Mouse (Mus musculus): ENCODE measurements around the gene Hhat.

Hhat gene

GRCm38 (mm10) chr1:192497505-192497904, 273.5 kb downstream of the Hhat start:
- no peak for DNase-seq (ENCODE audit: low read depth, low spot score)

- no peak for DNase-seq (ENCODE audit: low read depth, low spot score)
These were observed 280.9 kb downstream of the Hhat start for GRCm38 (mm10) chr1:192489908-192490825.

- DNase-seq (ENCODE audit: low read depth, low spot score): no peak
These were observed 283.5 kb downstream of the Hhat start for GRCm38 (mm10) chr1:192487571-192487970.

- no peak for DNase-seq (ENCODE audit: low read depth, low spot score)
These were observed 286.0 kb downstream of the Hhat start for GRCm38 (mm10) chr1:192485030-192485429.

- no peak for DNase-seq (ENCODE audit: low read depth, low spot score)
These were observed 289.6 kb downstream of the Hhat start for GRCm38 (mm10) chr1:192481446-192481845.

DNA sequence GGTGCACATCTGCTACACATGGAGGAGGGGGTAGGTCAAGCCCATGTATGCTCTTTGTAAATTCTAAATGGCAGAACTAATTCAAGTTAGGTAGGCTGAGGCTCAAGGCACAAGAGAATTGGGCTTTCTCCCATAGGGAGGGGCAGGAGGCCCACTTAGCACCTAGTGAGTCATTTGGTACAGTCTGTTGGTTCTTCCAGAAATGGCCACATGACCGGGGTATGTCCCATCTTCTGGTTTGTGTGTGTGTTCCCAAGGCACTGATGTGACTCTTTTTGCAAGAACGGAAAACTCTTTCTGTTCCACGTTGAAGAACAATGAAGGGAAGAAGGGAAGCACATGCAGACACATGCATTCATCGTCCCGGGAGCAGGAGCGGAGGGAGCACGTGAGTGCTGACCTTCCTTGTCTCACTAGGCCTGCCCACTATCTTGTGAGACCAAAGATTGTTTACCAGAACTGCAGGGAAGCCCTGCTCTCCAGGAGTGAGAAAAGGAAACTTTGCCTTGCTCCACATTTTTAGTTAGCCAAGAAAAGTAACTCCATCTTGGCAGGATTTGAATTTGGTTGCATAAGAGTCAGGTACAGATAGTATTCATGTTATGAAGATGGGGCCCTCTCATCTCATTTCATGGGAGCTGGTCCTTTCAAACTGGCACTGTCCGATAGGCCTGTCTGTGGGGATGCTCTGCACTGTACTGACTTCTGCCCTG, 290.8 kb downstream of the Hhat start:
- no peak for DNase-seq (ENCODE audit: low read depth, low spot score)

GRCm38 (mm10) chr1:192478176-192478575, 292.8 kb downstream of the Hhat start:
- no peak for DNase-seq (ENCODE audit: low read depth, low spot score)

DNA sequence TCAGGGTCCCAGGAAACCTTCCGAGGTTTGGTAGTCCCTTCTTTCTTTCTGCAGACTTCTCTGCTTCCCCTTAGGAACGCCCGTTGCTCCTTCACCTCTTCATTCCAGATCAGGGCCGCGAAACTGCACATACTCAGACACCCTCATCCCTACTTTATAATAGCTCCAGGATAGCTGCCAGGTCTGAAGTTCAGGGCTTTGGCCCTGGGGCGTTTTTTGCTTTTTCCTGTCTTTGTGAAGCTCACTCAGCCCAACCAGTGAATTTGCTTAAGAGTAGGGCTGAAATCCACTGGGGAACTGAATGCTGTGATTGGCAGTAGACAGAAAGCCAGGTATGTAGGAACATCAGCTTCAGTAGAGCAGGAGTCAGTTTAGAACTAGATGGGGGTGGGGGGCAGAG, 293.5 kb downstream of the Hhat start:
- no peak for DNase-seq (ENCODE audit: low read depth, low spot score)

DNA sequence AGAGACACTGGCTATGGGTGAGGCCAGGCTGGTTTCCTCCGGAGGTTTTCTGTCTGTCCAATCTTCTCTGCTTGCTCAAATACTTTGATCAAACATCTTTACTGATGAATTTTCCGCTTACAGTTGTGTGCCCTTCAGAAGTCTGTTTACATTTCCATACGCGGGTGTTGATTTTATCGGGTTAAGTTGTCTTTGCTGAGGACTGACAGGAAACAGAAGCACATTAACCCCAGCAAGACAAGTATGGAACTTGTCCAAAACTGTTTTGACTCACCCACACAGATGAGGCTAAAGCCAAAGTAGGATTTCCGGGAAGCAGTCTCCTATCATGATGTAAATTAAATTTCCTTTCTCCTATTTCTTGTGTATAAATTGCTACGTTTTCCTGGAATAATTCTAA, 294.3 kb downstream of the Hhat start:
- no peak for DNase-seq (ENCODE audit: low read depth, low spot score)

GRCm38 (mm10) chr1:192473134-192473533, 297.9 kb downstream of the Hhat start:
- DNase-seq (ENCODE audit: low read depth, low spot score): no peak

DNA sequence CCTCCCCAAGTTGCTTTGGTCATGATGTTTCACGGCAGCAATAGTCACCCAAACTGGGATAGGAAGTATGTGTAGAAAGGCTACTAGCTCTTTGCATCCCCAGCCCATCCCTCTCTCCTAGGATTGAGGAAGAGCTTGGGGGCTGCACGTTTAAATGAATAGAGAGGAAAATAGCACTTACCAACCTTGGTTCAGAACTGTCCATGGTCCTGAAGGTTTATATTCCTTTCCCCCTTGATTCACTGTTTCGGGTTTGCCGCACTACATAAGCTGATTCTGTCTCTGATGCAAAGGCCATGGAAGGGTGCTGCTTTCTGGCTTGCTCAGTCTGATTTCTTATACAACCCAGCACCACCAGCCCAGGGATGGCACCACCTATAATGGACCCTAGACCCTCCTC, 298.7 kb downstream of the Hhat start:
- no peak for DNase-seq (ENCODE audit: low read depth, low spot score)

DNA sequence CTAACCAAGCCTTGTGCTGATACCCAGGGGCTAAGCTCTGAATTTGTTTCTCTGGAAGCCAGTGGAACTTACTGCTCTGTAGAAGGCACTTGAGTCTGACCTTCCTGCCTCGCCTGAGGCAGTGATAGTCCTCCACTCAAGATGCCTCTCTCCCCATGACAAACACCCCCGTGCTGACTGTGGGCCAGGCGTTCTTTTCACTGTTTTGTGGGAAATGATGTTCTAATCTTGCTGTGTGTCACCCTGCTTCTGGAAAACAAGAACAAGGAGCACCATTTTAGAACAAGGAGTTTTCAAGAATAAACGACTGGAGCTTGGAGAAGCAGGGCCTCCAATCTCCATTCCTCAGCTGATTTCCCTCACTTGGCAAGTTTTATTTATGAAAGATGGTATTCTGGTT, 307.3 kb downstream of the Hhat start:
- no peak for DNase-seq (ENCODE audit: low read depth, low spot score)

DNA sequence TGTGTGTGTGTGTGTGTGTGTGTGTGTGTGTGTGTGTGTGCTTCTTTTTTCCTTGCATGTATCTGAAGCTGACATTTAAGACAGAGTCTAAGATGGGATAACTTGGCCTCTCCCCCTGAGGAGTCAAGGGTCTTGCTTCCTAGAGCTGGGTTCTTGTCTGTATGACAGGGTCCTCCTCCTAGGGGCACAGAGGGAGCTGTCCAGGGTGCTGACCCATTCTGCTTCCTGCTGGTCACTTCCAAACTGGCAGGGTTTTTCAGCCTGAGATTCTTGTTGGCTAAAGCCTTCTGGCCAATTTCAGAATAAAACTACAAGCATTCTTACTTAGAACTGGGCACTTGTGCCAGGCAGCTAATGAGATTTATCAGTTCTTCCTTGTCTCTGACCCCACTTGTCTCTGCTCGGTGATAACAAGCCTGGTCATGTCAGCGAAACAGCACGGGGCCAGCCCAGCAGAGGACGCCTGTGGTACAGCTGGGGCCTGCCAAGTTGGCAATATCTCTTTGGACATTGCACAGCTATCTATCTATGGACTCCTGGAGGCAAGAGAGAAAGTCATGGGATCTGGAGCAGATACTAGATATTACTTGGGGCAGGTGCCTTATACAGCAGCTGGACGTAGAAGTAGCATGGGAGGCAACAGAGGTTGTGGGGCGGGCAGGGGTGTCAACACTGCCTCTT, 313.4 kb downstream of the Hhat start:
- DNase-seq (ENCODE audit: low read depth, low spot score): no peak

GRCm38 (mm10) chr1:192457037-192457436, 314.0 kb downstream of the Hhat start:
- no peak for DNase-seq (ENCODE audit: low read depth, low spot score)

- no peak for DNase-seq (ENCODE audit: low read depth, low spot score)
These were observed 316.0 kb downstream of the Hhat start for GRCm38 (mm10) chr1:192454981-192455380.

DNA sequence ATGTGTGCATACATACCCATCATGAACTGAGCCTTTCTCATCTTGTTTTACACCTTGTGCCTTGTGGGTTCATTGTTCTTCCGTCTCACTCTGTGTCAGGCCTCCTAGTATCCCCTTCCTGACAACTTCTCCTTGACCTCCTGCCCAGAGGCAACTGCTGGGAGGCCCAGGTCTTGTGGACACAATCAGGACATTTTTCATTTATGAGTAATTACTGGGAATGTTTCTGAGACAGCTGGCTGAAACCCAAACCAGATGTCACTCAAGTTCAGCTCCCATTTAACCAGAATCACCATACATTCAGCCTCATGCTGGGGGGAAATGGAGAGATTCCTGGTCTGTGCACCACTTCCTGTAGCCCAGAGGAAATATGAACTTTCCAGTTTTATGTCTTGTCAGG, 316.5 kb downstream of the Hhat start:
- DNase-seq (ENCODE audit: low read depth, low spot score): no peak

DNA sequence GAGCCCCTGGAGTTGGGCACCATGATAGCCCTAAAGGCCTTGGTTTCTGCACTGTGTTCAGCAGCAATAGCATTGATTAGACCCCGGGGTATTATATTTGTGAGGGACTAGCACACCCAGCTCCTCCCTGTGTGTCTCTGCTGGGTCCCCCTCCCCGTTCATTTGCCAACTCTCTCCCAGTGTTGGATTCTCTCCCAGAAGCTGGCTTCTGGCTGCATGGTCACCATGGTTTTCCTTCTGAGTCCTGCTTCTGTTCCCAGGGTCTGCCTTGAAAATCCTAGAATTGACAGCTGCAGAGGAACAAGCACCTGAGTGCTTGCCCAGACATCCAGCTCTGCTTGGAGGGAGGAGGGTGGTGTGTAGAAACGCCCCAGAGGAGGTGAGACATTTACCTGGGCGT, 319.3 kb downstream of the Hhat start:
- no peak for DNase-seq (ENCODE audit: low read depth, low spot score)

DNA sequence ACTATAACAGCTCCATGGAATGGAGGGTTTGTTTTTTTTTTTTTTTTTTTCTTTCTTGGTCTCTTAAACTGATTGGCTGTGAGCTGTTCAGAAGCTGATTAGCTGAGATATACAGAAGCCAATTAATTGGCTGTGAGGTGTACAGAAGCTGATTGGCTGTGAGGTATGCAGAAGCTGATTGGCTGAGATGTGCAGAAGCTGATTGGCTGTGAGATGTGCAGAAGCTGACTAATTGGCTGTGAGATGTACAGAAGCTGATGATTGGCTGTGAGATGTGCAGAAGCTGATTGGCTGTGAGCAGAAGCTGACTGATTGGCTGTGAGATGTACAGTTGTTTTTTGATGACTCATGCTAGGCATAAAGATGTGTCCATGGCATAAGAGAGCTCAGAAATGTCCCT, 320.6 kb downstream of the Hhat start:
- DNase-seq (ENCODE audit: low read depth, low spot score): no peak

DNA sequence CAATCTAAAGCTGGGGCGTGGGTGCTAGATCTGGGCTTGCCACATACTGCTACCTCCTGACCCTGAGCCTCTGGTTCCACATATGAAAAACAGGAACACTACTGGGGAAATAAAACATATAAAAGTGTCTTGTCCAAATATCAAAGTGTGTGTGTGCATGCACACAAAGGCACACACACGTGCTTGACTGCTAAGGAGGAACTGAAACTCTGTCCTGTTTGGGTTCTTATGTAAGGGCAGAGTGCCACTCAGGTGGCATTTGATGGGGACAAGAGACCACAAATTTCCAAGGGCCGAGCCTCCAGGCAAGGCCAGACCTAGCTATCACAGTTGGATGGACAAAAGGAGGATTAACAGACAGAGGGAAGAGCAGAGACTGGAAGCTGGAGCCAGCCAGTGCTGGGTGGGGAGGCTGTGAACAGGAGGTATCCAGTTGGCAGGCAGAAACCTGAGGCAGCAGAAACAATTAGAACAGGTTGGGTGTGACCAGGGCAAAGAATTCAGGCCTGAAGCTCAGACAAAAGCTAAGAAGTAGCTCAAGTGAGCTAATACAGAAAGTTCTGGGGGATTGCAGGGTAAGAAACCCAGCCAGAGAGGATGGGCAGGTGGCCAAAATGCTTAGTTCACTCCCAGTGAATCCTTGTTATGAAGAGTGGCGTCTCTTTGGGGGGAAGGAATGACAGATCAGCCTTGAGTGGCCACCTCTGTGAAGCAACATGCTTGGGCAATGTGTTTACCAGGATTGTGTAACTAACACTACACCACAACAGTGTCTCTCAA, 321.3 kb downstream of the Hhat start:
- DNase-seq (ENCODE audit: low read depth, low spot score): no peak

- DNase-seq (ENCODE audit: low read depth, low spot score): no peak
These were observed 322.5 kb downstream of the Hhat start for GRCm38 (mm10) chr1:192448512-192448911.

GRCm38 (mm10) chr1:192447666-192448065, 323.4 kb downstream of the Hhat start:
- no peak for DNase-seq (ENCODE audit: low read depth, low spot score)
